Mouse (Mus musculus) kidney, adult 8-10 months (tissue): ENCODE data around the gene Slc4a4.
A peak's percentile ranks its signal among the peaks of the same experiment; 100 is the strongest.

Experiments
- DNase-seq, 2 experiments: peaks; one replicate each; pipeline ENCODE4 v3.0.0; 2022

Gene Slc4a4

GRCm38 (mm10) chr5:88886668-88887555, at the start of gene Slc4a4:
Slc4a4 (plus strand) TSS chr5:88886818.
- peak in 1 of 2 experiments; percentile 11 for DNase-seq

DNA sequence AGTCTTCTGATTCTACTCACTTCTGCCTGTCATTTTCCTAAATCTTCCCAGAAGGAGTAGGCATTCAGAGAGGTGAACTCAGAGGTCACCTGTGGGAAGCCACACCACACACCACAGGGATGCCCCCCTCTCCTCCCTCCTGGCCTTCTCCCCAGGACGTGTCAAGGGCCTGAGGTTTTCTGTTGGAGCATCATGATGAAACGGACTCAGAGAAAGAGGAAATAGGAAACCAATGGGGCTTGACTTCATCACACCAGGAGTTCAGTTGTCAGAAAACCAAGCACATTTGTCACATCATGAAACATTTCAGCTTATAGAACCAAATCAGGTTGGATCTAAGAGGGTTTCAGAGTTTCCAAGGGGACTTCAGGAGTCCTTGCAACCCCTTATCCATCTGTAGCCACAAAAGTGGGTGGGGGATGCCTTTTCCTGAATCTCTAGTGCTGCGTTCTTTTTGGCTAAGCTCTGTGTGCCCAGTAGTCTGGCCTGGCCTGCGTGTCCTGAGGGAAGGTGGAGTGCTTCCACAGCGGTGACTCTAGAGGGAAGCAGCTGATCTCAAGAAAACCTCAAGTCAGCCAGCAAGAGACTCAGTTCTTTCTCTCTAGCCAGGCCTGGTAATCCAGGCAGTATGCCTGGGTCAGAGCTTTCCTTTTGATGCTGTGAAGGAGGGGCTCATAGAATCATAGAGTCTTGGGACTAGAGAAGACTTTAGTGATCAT, 46.4 kb upstream of the Slc4a4 start:
- DNase-seq: no peak

DNA sequence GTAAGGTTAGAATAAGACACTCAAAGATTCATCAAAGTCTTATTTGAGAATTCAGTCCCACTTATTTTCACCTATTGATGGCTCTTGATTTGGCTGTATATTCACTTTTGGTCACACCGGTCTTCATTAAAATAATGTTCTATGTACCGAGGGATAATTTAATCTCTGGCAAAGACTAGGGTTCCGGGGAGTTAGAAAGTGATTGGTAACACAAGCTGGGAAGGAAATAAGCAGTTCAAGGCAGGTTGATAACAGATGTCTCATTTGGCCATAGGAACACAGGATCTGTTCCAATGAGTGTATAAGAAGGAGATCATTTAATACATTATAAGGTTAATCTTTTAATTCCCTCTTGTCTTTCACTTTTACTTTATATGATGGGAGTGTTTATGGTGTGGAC, 29.3 kb upstream of the Slc4a4 start:
- DNase-seq: no peak

- no peak for DNase-seq
Observed at GRCm38 (mm10) chr5:88857801-88858200, 28.8 kb upstream of the Slc4a4 start.

DNA sequence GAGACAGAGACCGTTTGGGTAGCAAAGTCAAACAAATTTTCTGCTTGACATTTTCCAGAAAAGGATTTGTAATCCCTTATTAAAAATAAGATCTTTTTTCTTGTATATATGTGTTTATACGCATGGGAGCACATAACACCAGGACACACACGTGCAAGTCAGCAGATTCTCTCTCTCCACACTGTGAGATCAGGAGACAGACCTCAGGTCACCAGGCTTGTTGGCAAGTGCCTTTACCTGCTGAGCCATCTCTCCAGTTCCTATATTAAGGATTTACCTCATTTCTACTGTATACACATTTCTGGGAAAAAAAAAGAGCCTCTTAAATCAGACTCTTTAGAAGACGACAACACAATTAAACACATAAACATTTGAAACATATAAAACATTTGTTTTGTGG, 28.4 kb upstream of the Slc4a4 start:
- DNase-seq: no peak

- peak; percentile 6 to 15 for DNase-seq
Observed at GRCm38 (mm10) chr5:88862163-88862562, 24.5 kb upstream of the Slc4a4 start.

DNA sequence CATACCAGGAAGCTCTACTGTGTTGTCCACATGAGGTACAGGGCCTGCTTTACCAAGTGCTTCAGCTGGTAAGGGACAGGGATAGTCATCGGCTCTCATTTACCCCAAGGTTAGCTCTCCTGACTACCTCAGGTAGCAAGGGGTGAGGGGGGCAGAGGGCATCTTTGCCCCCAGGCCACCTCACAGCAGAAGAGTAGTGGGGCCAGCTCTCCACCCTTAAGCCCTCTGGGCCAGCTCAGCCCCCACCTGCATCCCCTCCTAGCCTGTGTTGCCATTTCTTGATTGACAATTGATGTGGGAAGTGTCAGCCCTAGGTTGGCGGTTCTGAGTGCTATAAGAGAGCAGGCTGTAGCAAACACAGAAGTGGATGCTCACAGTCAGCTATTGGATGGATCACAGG, 23.8 kb upstream of the Slc4a4 start:
- no peak for DNase-seq

- DNase-seq: peak in 1 of 2 experiments; percentile 54
Observed at GRCm38 (mm10) chr5:88884101-88884500, 2.5 kb upstream of the Slc4a4 start.

DNA sequence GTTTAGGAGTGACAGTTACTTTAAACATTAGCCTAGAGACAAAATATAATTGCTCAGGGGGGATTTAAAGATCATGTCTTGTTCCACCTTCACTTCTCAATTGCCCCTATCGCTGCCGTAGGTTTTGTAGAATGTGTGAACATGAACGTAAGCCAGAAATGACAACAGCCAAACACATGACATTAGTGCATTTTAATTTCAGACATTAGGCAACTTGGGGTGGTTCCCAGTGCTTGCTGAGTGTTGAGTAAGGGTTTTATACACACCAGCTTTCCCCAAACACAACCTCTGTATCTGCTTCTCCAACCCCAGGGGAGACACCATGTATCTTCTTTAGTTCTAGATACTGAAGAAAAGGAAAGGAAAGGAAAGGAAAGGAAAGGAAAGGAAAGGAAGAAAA, 1.1 kb upstream of the Slc4a4 start:
- DNase-seq: no peak

GRCm38 (mm10) chr5:88885944-88886343, 674 bp upstream of the Slc4a4 start:
- DNase-seq: no peak

DNA sequence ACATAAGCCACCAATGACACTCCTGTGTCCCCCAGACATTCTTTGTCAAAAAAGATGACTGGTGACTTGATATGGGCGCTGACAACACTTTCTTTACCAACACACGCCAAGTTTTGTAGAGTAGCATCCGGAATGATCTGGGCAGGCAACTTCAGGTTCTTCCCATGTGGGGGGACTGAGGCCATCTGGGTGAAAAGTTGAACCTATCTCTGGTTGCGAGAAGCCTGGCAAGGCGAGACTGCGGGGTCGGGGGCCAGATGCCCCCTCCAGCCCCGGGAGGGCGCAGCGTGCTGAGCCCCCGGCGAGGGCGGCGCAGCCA, 310 bp upstream of the Slc4a4 start:
- no peak for DNase-seq

DNA sequence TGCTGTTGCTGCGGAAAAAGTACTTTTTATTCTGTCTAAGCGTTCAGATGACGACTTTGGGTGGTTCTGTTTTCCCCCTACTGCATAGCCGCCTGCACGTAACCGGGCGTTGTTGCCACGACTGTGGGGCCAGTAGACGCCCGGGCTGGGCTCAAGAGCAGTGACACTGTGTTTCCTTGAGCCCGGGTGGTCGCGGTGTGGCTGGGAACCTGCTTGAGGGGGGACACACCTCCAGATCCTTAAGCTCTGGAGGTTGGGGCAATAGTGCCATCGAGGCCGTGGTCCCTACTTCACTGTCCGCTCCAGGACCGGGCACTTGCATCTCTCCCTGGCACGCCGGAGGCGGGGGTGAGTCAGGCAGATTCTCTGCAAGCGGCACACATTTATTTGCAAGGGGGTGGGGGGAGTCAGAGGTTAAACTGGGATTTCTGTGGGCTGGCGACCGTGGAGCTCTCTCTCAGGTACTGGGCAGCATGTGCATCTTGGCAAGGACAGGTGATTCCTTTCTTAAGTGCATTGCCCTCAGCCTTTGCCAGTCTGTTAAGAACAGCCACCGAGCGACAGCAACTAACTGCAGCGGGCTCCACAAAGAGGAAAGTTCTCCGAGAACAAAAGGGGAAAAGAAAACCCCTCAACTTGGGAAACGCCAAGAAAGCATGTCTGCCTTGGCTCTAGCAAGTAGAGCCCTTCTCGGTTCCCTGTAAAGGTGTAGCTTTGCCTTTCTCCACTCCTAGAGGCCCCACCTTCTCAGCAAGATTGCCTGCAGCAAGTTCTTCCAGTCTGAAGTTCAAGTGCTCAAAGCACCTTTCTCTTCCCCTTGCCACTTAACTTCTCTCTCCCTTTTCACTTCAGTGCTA, 1.2 kb downstream of the Slc4a4 start:
- peak in 1 of 2 experiments; percentile 18 for DNase-seq

- DNase-seq: no peak
Observed at GRCm38 (mm10) chr5:88888413-88888700, 1.7 kb downstream of the Slc4a4 start.

- DNase-seq: no peak
Observed at GRCm38 (mm10) chr5:88889326-88889725, 2.7 kb downstream of the Slc4a4 start.

GRCm38 (mm10) chr5:88890146-88890545, 3.5 kb downstream of the Slc4a4 start:
- no peak for DNase-seq

- DNase-seq: no peak
Observed at GRCm38 (mm10) chr5:88896574-88896973, 10.0 kb downstream of the Slc4a4 start.

DNA sequence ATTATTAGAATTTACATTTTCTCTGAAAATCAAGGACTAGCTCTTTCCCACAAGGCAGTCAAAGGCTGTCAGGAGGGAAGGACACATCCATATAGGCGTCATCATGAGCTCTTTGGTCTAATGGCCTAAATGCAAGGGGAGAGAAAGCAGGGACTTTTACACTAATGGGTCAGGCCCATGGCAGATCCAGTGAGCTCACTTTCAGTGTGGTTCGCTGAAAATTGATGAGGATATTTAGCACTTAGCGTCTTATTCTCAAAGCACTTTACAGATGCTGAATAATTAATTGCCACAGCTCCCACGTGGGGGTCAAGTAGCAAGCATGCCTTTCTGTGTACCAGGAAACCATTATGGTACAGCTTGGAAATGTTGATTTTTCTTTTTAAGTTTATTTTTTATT, 16.5 kb downstream of the Slc4a4 start:
- DNase-seq: no peak

- DNase-seq: no peak
Observed at GRCm38 (mm10) chr5:88903526-88903925, 16.9 kb downstream of the Slc4a4 start.

GRCm38 (mm10) chr5:88904841-88905240, 18.2 kb downstream of the Slc4a4 start:
- DNase-seq: no peak

DNA sequence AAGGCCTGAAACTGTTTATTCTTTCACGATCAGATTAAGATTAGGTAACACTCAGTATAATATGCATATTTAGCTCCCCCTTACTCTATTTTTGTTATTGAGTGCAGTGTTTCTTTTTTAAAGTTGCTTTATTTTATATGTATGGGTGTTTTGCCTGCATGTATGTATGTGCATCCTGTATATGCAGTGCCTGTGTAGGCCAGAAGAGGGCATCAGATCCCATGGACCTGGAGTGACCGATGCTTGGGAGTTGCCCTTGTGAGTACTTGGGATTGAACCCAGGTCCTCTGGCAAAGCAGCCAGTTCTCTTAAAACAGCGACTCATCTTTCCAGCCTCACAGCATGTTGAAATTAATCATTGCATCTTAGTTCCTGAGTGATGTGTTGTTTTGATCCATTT, 21.0 kb downstream of the Slc4a4 start:
- no peak for DNase-seq

GRCm38 (mm10) chr5:88912629-88913028, 26.0 kb downstream of the Slc4a4 start:
- DNase-seq: no peak

GRCm38 (mm10) chr5:88915082-88915481, 28.5 kb downstream of the Slc4a4 start:
- DNase-seq: no peak

GRCm38 (mm10) chr5:88916501-88916971, 29.9 kb downstream of the Slc4a4 start:
- peak in 1 of 2 experiments; percentile 10 for DNase-seq
